Mouse (Mus musculus) ES-E14 (cell line): ENCODE measurements around the gene Gm28047.

Experiments used
- HCFC1 ChIP-seq: IDR thresholded peaks from 2 replicates; pipeline ENCODE4 v1.6.1; 2012; ENCODE audit warnings: low read length, inconsistent platforms, borderline replicate concordance; ENCODE audit not compliant: insufficient read depth
- MAFK ChIP-seq: IDR thresholded peaks from 2 replicates; pipeline ENCODE4 v1.6.1; 2014; ENCODE audit warnings: mild to moderate bottlenecking, low read depth, low read length, inconsistent platforms; ENCODE audit not compliant: insufficient read depth

GRCm38 (mm10) chr15:102589826-102590225, 35.0 kb downstream of the Gm28047 start:
- TF ChIP-seq MAFK = no peak
- no peak for TF ChIP-seq HCFC1
